Mouse (Mus musculus) intestine, postnatal 0 days (tissue): Measurements from ENCODE around the gene Lcn8. TPM values are rescaled to one million over a fixed set of nuclear protein-coding genes. Genes with fewer than 3 reads are reported as not detected.
"Not testable (repeated sequence)": the region's sequence is repeated elsewhere in the genome, so short reads cannot be mapped to it uniquely, and the experiment has no call there.

Experiments
- ATAC-seq: fragments of 200-750 bp; cut with Nextera tagmentation; 2 replicates; pipeline ENCODE4 v1.8.0; 2017; ENCODE audit warnings: mild to moderate bottlenecking, moderate TSS enrichment, moderate library complexity
- H3K27ac ChIP-seq: fragments of 300-500 bp; sonication (generic); 2 replicates; pipeline ENCODE4 v1.5.1; 2014; ENCODE audit warnings: mild to moderate bottlenecking, low read depth, low read length, moderate library complexity
- H3K27me3 ChIP-seq: fragments of 300-500 bp; sonication (generic); replicated peaks from 2 replicates; pipeline ENCODE4 v1.6.1; 2014; ENCODE audit warnings: low read length, mixed read lengths; ENCODE audit not compliant: control insufficient read depth, insufficient read depth
- H3K36me3 ChIP-seq: fragments of 300-500 bp; sonication (generic); 2 replicates; pipeline ENCODE4 v1.6.1; 2014; ENCODE audit warnings: mild to moderate bottlenecking, moderate library complexity; ENCODE audit not compliant: control insufficient read depth, insufficient read depth
- H3K4me1 ChIP-seq: fragments of 300-500 bp; sonication (generic); replicated peaks from 2 replicates; pipeline ENCODE4 v1.6.1; 2014; ENCODE audit warnings: antibody characterized with exemption, low read length, mixed read lengths; ENCODE audit not compliant: control insufficient read depth, insufficient read depth
- H3K4me2 ChIP-seq: fragments of 300-500 bp; sonication (generic); replicated peaks from 2 replicates; pipeline ENCODE4 v1.6.1; 2014; ENCODE audit warnings: low read depth, mild to moderate bottlenecking, moderate library complexity
- H3K4me3 ChIP-seq: fragments of 300-500 bp; sonication (generic); 2 replicates; pipeline ENCODE4 v1.5.1; 2014; ENCODE audit warnings: low read depth, low read length
- H3K9ac ChIP-seq: fragments of 300-500 bp; sonication (generic); 2 replicates; pipeline ENCODE4 v1.6.1; 2014; ENCODE audit warnings: mild to moderate bottlenecking, low read depth, low read length
- H3K9me3 ChIP-seq: fragments of 300-500 bp; sonication (generic); 2 replicates; pipeline ENCODE4 v1.6.1; 2016; ENCODE audit warnings: mixed run types; ENCODE audit not compliant: control insufficient read depth
- CTCF ChIP-seq: sonication (generic); IDR thresholded peaks from 2 replicates; pipeline ENCODE4 v1.5.1; 2016; ENCODE audit warnings: low read depth, mild to moderate bottlenecking, control low read depth, antibody characterized with exemption, moderate library complexity
- WGBS: fragments of 180-500 bp; shearing (Covaris S2); extraction: QIAGEN DNeasy Blood & Tissue Kit; methylation state at CpG from one replicate; pipeline ENCODE4 v1.1.7; 2014; 5-methylcytosine and 5-hydroxymethylcytosine counted together
- polyA plus RNA-seq: library from polyadenylated mRNA; unstranded; fragments of >200 nt; fragmentation: Nextera tagmentation; extraction: Ambion mirVana; gene quantifications from 2 replicates; pipeline ENCODE4 v1.2.1, GENCODE M21; 2015

Lcn8 gene
- polyA plus RNA-seq, 1 experiment from 2014 or later = not detected

DNA sequence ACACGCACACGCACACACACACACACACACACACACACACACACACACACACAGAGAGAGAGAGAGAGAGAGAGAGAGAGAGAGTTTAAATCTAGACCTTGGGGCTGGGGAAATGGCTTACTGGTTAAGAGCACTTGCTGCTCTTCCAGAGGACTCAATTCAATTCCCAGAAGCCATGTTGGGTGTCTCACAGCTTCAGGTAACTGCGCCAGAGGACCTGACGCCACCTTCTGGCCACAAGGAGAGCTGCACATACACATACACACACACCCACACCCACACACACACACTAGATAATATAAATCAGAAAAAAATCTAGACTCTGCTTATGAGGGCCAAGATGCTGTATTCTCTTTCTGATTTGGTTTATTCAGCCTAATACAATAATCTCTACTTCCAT is 34.0 kb downstream of the Lcn8 start:
- WGBS = 62% methylated on average over 4 of the region's 4 CpGs
- Histone ChIP-seq H3K4me1 (no peaks in the 10 kb centered on the region), H3K9ac (no peak overlapping the region), H3K27ac (no peak overlapping the region), H3K4me3 (no peak overlapping the region), H3K36me3 (no peaks in the 10 kb centered on the region), H3K9me3 (no peaks in the 10 kb centered on the region), H3K27me3 (no peaks in the 10 kb centered on the region), H3K4me2 (no peak overlapping the region)
- no peak for ATAC-seq
- no peak for TF ChIP-seq CTCF

DNA sequence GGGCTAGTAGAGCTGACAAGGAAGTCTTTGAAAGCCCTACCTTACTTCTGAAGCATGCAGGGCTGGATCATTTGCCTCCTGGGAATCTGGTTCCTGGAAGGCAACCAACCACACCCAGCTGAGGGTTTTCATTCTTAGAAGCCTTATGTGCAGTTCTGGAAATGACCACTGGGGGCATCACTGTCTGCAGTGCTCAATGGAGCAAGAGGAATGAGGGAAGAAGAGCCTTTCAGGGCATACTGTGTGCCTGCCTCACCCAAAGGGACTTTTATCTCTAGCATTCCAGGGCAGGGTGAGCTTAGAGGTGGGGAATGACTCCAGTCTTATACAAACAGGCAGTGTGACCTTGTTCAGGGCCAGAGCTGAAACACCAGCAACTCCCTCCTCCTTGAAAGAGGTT is 41.7 kb downstream of the Lcn8 start:
- Histone ChIP-seq H3K27ac (no peak overlapping the region), H3K4me1 (no peaks in the 10 kb centered on the region), H3K36me3 (no peaks in the 10 kb centered on the region), H3K27me3 (no peaks in the 10 kb centered on the region), H3K4me2 (no peak overlapping the region), H3K4me3 (no peak overlapping the region), H3K9ac (no peak overlapping the region), H3K9me3 (no peaks in the 10 kb centered on the region)
- peak; percentile 85 for TF ChIP-seq CTCF
- ATAC-seq = peak; percentile 51

DNA sequence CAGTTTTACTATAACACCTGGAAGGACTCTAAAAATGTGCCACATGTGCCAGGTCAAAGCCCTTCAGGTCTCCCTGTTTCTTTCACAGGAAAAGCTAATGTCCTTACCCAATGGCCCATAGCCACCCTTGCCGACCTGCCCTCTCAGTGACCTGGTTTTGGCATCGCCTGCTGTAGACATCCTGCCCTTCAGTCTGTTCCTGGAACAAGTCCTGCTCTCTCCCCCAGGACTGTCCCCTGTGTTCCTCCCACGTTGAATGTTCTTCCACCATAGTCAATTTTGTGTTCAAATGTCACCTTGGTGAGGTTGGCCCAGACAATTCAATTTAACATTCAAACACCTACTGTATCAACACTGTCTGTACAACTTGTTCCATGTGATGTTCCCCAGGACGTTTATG is 44.0 kb downstream of the Lcn8 start:
- Histone ChIP-seq H3K27ac (no peak overlapping the region), H3K4me1 (no peaks in the 10 kb centered on the region), H3K4me2 (no peak overlapping the region), H3K4me3 (no peak overlapping the region), H3K9me3 (no peaks in the 10 kb centered on the region), H3K27me3 (no peaks in the 10 kb centered on the region), H3K36me3 (no peaks in the 10 kb centered on the region), H3K9ac (no peak overlapping the region)
- WGBS = 68% methylated on average over 4 of the region's 4 CpGs
- TF ChIP-seq CTCF = no peak
- ATAC-seq = no peak

DNA sequence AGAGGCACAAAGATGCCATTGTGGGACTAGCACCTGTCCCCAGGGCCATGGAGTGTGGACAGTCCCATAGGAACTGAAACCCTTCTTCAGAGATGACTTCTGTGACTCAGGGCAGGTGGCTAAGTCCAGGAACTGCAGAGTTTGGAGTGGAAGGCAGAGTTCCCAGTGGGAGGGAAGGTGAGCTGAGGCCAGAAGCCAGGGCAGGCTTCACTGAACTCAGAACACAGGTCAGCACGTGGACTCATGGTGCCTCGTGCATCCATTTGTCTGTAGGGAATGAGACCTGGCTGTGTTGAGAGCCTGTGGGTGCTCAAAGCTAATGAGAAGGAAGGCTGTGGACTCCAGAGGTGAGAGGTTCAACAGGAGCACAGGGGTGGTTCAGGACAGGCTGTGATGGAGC is 45.8 kb downstream of the Lcn8 start:
- 90% methylated on average over 2 of the region's 2 CpGs for WGBS
- H3K4me1 ChIP-seq = no peaks in the 10 kb centered on the region
- ATAC-seq = no peak
- no peak overlapping the region for H3K4me3 ChIP-seq
- no peaks in the 10 kb centered on the region for H3K9me3 ChIP-seq
- H3K9ac ChIP-seq = no peak overlapping the region
- H3K27me3 ChIP-seq = no peaks in the 10 kb centered on the region
- H3K27ac ChIP-seq = no peak overlapping the region
- no peaks in the 10 kb centered on the region for H3K36me3 ChIP-seq
- H3K4me2 ChIP-seq = no peak overlapping the region
- TF ChIP-seq CTCF = no peak

DNA sequence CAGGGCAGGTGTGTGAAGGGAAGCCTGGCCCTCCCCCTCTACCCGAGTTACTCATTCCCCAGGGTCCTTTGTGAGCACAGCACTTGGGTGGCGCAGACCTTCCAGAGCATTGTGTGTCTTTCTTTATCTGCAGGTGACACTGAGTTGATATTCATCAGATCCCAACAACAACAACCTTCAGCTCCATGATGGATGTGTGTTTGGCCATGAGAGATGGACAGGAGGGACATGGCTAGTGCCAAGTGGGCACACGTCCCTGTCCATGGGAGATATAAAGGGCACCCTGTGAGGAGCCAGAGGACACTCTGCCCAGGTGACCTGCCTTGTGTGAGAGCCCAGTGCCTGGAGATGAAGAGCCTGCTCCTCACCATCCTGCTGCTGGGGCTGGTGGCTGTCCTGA is 46.8 kb downstream of the Lcn8 start, which contains the start of gene Obp2a:
TSS of gene Obp2a (plus strand) at position 301 of the 400 bp plus-strand sequence.
- H3K9ac ChIP-seq, H3K36me3 ChIP-seq, H3K27me3 ChIP-seq, H3K4me3 ChIP-seq, H3K27ac ChIP-seq, H3K9me3 ChIP-seq, H3K4me2 ChIP-seq, H3K4me1 ChIP-seq, ATAC-seq: not testable (repeated sequence)
- 59% methylated on average over 3 of the region's 3 CpGs for WGBS

DNA sequence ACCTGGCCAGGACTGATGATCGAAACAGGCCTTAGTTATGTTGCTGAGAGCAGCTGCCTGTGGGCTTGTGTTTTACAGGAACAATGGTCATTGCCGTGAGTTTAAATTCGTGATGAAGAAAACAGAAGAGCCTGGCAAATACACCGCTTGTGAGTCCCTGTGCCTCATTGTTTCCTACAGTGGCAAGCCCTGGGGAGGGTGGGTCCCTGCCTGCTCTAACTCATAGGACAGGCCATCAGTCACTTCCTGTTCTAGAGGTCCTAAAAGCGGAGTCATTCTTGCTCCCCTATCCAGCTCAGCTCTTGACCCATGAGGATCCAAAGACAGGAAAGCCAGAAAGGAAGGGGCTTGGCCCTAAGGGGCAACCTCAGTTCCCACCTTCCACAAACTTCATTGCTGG is 48.1 kb downstream of the Lcn8 start:
- no peaks in the 10 kb centered on the region for H3K36me3 ChIP-seq
- WGBS = 77% methylated on average over 5 of the region's 5 CpGs
- TF ChIP-seq CTCF = no peak
- H3K4me3 ChIP-seq = no peak overlapping the region
- no peak overlapping the region for H3K4me2 ChIP-seq
- H3K4me1 ChIP-seq = 0 out of 2 replicates have a peak, but pooled peaks cover 3% of the 10 kb centered on the region
- H3K27ac ChIP-seq = no peak overlapping the region
- ATAC-seq = no peak
- no peaks in the 10 kb centered on the region for H3K9me3 ChIP-seq
- no peak overlapping the region for H3K9ac ChIP-seq
- H3K27me3 ChIP-seq = no peaks in the 10 kb centered on the region

DNA sequence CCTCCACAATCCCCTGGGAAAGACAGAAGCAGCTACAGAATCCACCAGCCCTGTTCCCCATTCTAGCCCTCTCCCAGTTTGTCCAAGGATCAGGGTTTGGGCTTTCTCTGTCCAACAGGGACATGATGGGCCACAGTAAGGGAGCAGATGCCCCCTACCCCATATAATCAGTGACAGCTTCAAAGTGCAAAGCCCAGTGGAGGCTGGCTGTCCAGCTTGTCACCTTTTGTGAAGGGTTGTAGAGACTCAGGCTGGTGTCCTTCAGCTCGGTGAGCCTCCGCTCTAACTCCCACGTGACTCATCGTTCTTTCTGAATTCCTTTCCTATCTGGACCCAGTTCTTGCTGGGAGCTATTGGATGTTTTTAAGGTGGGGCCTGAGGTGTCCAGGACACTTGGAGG is 50.8 kb downstream of the Lcn8 start:
- H3K27me3 ChIP-seq = no peaks in the 10 kb centered on the region
- H3K9ac ChIP-seq = no peak overlapping the region
- no peak overlapping the region for H3K4me2 ChIP-seq
- H3K4me1 ChIP-seq = 0 out of 2 replicates have a peak, but pooled peaks cover 5% of the 10 kb centered on the region
- H3K9me3 ChIP-seq = no peaks in the 10 kb centered on the region
- TF ChIP-seq CTCF = no peak
- no peak for ATAC-seq
- WGBS = 60% methylated on average over 4 of the region's 4 CpGs
- no peak overlapping the region for H3K4me3 ChIP-seq
- no peaks in the 10 kb centered on the region for H3K36me3 ChIP-seq
- H3K27ac ChIP-seq = no peak overlapping the region

Other genes with a start within 250 kb of the Lcn8 start
- gene Fut7, start 229.9 kb upstream of the Lcn8 start, polyA plus RNA-seq = 0.26 and 0.27 TPM in 2 replicates
- gene Abca2, start 224.4 kb upstream of the Lcn8 start, polyA plus RNA-seq = 1.1 and 1.3 TPM in 2 replicates
- gene Clic3, start 196.3 kb upstream of the Lcn8 start, polyA plus RNA-seq = 2.0 and 2.8 TPM in 2 replicates
- gene Paxx, start 192.0 kb upstream of the Lcn8 start, polyA plus RNA-seq = 41.2 and 46.2 TPM in 2 replicates
- gene Ptgds, start 183.1 kb upstream of the Lcn8 start, polyA plus RNA-seq = 1.2 and 2.2 TPM in 2 replicates
- 0.40 and 0.51 TPM in 2 replicates for gene Lcn12, start 159.2 kb upstream of the Lcn8 start, polyA plus RNA-seq
- 38.5 and 40.2 TPM in 2 replicates for gene Fbxw5, start 152.4 kb upstream of the Lcn8 start, polyA plus RNA-seq
- gene C8g, start 151.4 kb upstream of the Lcn8 start, polyA plus RNA-seq = 48.5 and 49.3 TPM in 2 replicates
- gene Traf2, start 106.2 kb upstream of the Lcn8 start, polyA plus RNA-seq = 16.4 and 18.7 TPM in 2 replicates
- gene Edf1, start 95.3 kb upstream of the Lcn8 start, polyA plus RNA-seq = 481 and 496 TPM in 2 replicates
- gene Mamdc4, start 78.3 kb upstream of the Lcn8 start, polyA plus RNA-seq = 588 and 718 TPM in 2 replicates
- gene Phpt1, start 77.9 kb upstream of the Lcn8 start, polyA plus RNA-seq = 116 TPM in 2 replicates
- gene Ajm1, start 71.4 kb upstream of the Lcn8 start, polyA plus RNA-seq = 0.68 and 0.78 TPM in 2 replicates
- 26.8 and 26.9 TPM in 2 replicates for gene Rabl6, start 44.6 kb upstream of the Lcn8 start, polyA plus RNA-seq
- gene Ccdc183, start 35.4 kb upstream of the Lcn8 start, polyA plus RNA-seq = 0.09 and 0.16 TPM in 2 replicates
- gene Tmem141, start 31.1 kb upstream of the Lcn8 start, polyA plus RNA-seq = 23.0 and 25.6 TPM in 2 replicates
- 4.1 and 4.7 TPM in 2 replicates for gene Fcna, start 25.1 kb upstream of the Lcn8 start, polyA plus RNA-seq
- gene Lcn5, start 4.8 kb downstream of the Lcn8 start, polyA plus RNA-seq = not detected in 2 replicates
- gene Lcn6, start 23.7 kb downstream of the Lcn8 start, polyA plus RNA-seq = not detected in 2 replicates
- gene Lcn10, start 29.6 kb downstream of the Lcn8 start, polyA plus RNA-seq = not detected in 2 replicates
- gene Obp2a, start 46.9 kb downstream of the Lcn8 start, polyA plus RNA-seq = not detected in 2 replicates
- 34.7 and 35.6 TPM in 2 replicates for gene Bmyc, start 53.6 kb downstream of the Lcn8 start, polyA plus RNA-seq
- not detected in 2 replicates for gene Obp2b, start 83.9 kb downstream of the Lcn8 start, polyA plus RNA-seq
- gene Lcn3, start 112.4 kb downstream of the Lcn8 start, polyA plus RNA-seq = not detected in 2 replicates
- gene Lcn11, start 123.9 kb downstream of the Lcn8 start, polyA plus RNA-seq = not detected in 2 replicates
- not detected in 2 replicates for gene Gm13539, start 129.1 kb downstream of the Lcn8 start, polyA plus RNA-seq
- gene Glt6d1, start 162.7 kb downstream of the Lcn8 start, polyA plus RNA-seq = not detected in 2 replicates
- gene Lcn9, start 170.0 kb downstream of the Lcn8 start, polyA plus RNA-seq = not detected in 2 replicates
- not detected in 2 replicates for gene Sohlh1, start 194.1 kb downstream of the Lcn8 start, polyA plus RNA-seq
- gene Kcnt1, start 210.6 kb downstream of the Lcn8 start, polyA plus RNA-seq = 0.18 TPM in 2 replicates